Mouse (Mus musculus): ENCODE data around the gene Rcan1. TPM values are rescaled to one million over a fixed set of nuclear protein-coding genes. Genes with fewer than 3 reads are reported as not detected.

The Rcan1 gene
- polyA plus RNA-seq, 1 experiment from 2014 or later = 47.4 TPM

GRCm38 (mm10) chr16:92387692-92388091 is 83.0 kb downstream of the Rcan1 start:
- Histone ChIP-seq H3K9me3 (no peaks in the 10 kb centered on the region), H3K36me3 (peaks cover 17% of the 10 kb centered on the region), H3K27ac (no peak overlapping the region), H3K4me3 (replicated peaks) (no peak overlapping the region), H3K9ac (replicated peaks) (no peak overlapping the region), H3K4me2 (replicated peaks) (no peak overlapping the region), H3K27me3 (no peaks in the 10 kb centered on the region), H3K4me1 (replicated peaks) (peaks cover 19% of the 10 kb centered on the region)
- ATAC-seq = no peak
- 24% methylated on average over 10 of the region's 10 CpGs for WGBS

- ATAC-seq = no peak
- Histone ChIP-seq H3K9me3 (no peaks in the 10 kb centered on the region), H3K9ac (replicated peaks) (no peak overlapping the region), H3K4me3 (replicated peaks) (no peak overlapping the region), H3K27ac (no peak overlapping the region), H3K4me1 (replicated peaks) (peaks cover 20% of the 10 kb centered on the region), H3K36me3 (no peaks in the 10 kb centered on the region), H3K4me2 (replicated peaks) (no peak overlapping the region), H3K27me3 (no peaks in the 10 kb centered on the region)
- WGBS = 11% methylated on average over 2 of the region's 2 CpGs
Measured at GRCm38 (mm10) chr16:92385062-92385461, 85.6 kb downstream of the Rcan1 start.

GRCm38 (mm10) chr16:92383412-92383811 is 87.3 kb downstream of the Rcan1 start:
- H3K27ac ChIP-seq = no peak overlapping the region
- H3K4me2 ChIP-seq (replicated peaks) = no peak overlapping the region
- no peaks in the 10 kb centered on the region for H3K9me3 ChIP-seq
- no peaks in the 10 kb centered on the region for H3K27me3 ChIP-seq
- H3K4me3 ChIP-seq (replicated peaks) = no peak overlapping the region
- no peak for ATAC-seq
- no peaks in the 10 kb centered on the region for H3K36me3 ChIP-seq
- no peak overlapping the region for H3K9ac ChIP-seq (replicated peaks)
- H3K4me1 ChIP-seq (replicated peaks) = peaks cover 14% of the 10 kb centered on the region

- peak; percentile 52; the same call in 1 of the 2 replicates for ATAC-seq
- no peak overlapping the region for H3K27ac ChIP-seq
Measured at GRCm38 (mm10) chr16:92382508-92382907, 88.2 kb downstream of the Rcan1 start.

GRCm38 (mm10) chr16:92381092-92381491 is 89.6 kb downstream of the Rcan1 start:
- Histone ChIP-seq H3K27ac (no peak overlapping the region), H3K9me3 (no peaks in the 10 kb centered on the region), H3K27me3 (no peaks in the 10 kb centered on the region), H3K4me1 (replicated peaks) (peaks cover 6% of the 10 kb centered on the region), H3K36me3 (no peaks in the 10 kb centered on the region), H3K4me2 (replicated peaks) (no peak overlapping the region), H3K9ac (replicated peaks) (no peak overlapping the region), H3K4me3 (replicated peaks) (no peak overlapping the region)
- no peak for ATAC-seq
- 88% methylated on average over 6 of the region's 6 CpGs for WGBS

More at GRCm38 (mm10) chr16:92382508-92382907, 88.2 kb downstream of the Rcan1 start:
- H3K4me2 ChIP-seq (replicated peaks) = no peak overlapping the region
- peaks cover 8% of the 10 kb centered on the region for H3K4me1 ChIP-seq (replicated peaks)
- no peaks in the 10 kb centered on the region for H3K27me3 ChIP-seq
- H3K36me3 ChIP-seq = no peaks in the 10 kb centered on the region
- WGBS = 38% methylated on average over 6 of the region's 6 CpGs
- no peaks in the 10 kb centered on the region for H3K9me3 ChIP-seq
- no peak overlapping the region for H3K9ac ChIP-seq (replicated peaks)
- H3K4me3 ChIP-seq (replicated peaks) = no peak overlapping the region

GRCm38 (mm10) chr16:92376976-92377375 is 93.7 kb downstream of the Rcan1 start:
- WGBS = 93% methylated on average over 6 of the region's 6 CpGs
- ATAC-seq = no peak
- no peak overlapping the region for H3K27ac ChIP-seq
- H3K4me2 ChIP-seq (replicated peaks) = no peak overlapping the region
- no peaks in the 10 kb centered on the region for H3K27me3 ChIP-seq
- no peak overlapping the region for H3K9ac ChIP-seq (replicated peaks)
- peaks cover 14% of the 10 kb centered on the region for H3K4me1 ChIP-seq (replicated peaks)
- H3K4me3 ChIP-seq (replicated peaks) = no peak overlapping the region
- H3K9me3 ChIP-seq = no peaks in the 10 kb centered on the region
- no peaks in the 10 kb centered on the region for H3K36me3 ChIP-seq

GRCm38 (mm10) chr16:92371623-92372022 is 99.0 kb downstream of the Rcan1 start:
- Histone ChIP-seq H3K36me3 (no peaks in the 10 kb centered on the region), H3K4me2 (replicated peaks) (no peak overlapping the region), H3K9ac (replicated peaks) (no peak overlapping the region), H3K27me3 (no peaks in the 10 kb centered on the region), H3K9me3 (no peaks in the 10 kb centered on the region), H3K27ac (no peak overlapping the region), H3K4me3 (replicated peaks) (no peak overlapping the region), H3K4me1 (replicated peaks) (peaks cover 14% of the 10 kb centered on the region)
- WGBS = 60% methylated on average over 5 of the region's 5 CpGs
- no peak for ATAC-seq

GRCm38 (mm10) chr16:92369260-92369659 is 101.4 kb downstream of the Rcan1 start:
- ATAC-seq = no peak
- no peaks in the 10 kb centered on the region for H3K36me3 ChIP-seq
- no peaks in the 10 kb centered on the region for H3K27me3 ChIP-seq
- H3K4me3 ChIP-seq (replicated peaks) = no peak overlapping the region
- H3K4me2 ChIP-seq (replicated peaks) = no peak overlapping the region
- peaks cover 14% of the 10 kb centered on the region for H3K4me1 ChIP-seq (replicated peaks)
- no peak overlapping the region for H3K27ac ChIP-seq
- no peaks in the 10 kb centered on the region for H3K9me3 ChIP-seq
- H3K9ac ChIP-seq (replicated peaks) = no peak overlapping the region
- 49% methylated on average over 2 of the region's 2 CpGs for WGBS

GRCm38 (mm10) chr16:92365477-92365876 is 105.2 kb downstream of the Rcan1 start:
- no peaks in the 10 kb centered on the region for H3K36me3 ChIP-seq
- 64% methylated on average over 7 of the region's 7 CpGs for whole genome bisulfite sequencing
- no peak overlapping the region for H3K4me3 ChIP-seq (replicated peaks)
- no peaks in the 10 kb centered on the region; the same call in 1 of the 2 replicates for H3K4me1 ChIP-seq (replicated peaks)
- no peaks in the 10 kb centered on the region for H3K9me3 ChIP-seq
- no peaks in the 10 kb centered on the region for H3K27me3 ChIP-seq
- no peak overlapping the region for H3K4me2 ChIP-seq (replicated peaks)
- no peak overlapping the region for H3K9ac ChIP-seq (replicated peaks)
- no peak overlapping the region for H3K27ac ChIP-seq
- ATAC-seq = no peak

- no peaks in the 10 kb centered on the region for H3K36me3 ChIP-seq
- peaks cover 17% of the 10 kb centered on the region for H3K4me1 ChIP-seq (replicated peaks)
- H3K4me2 ChIP-seq (replicated peaks) = no peak overlapping the region
- H3K4me3 ChIP-seq (replicated peaks) = no peak overlapping the region
- H3K27me3 ChIP-seq = peaks cover 7% of the 10 kb centered on the region; the same call in 1 of the 2 replicates
- ATAC-seq = no peak
- H3K9ac ChIP-seq (replicated peaks) = no peak overlapping the region
- no peaks in the 10 kb centered on the region for H3K9me3 ChIP-seq
- H3K27ac ChIP-seq = no peak overlapping the region
- WGBS = 86% methylated on average over 7 of the region's 7 CpGs
Measured at GRCm38 (mm10) chr16:92360711-92361110, 110.0 kb downstream of the Rcan1 start.

GRCm38 (mm10) chr16:92359229-92359628 is 111.4 kb downstream of the Rcan1 start, which contains the start of gene Kcne1:
Gene Kcne1 (minus strand): TSS chr16:92359468.
- WGBS = 61% methylated on average over 9 of the region's 9 CpGs
- no peak within 1 kb of the TSS for H3K4me3 ChIP-seq (replicated peaks)
- no peak for ATAC-seq
- no peaks in the 10 kb centered on the region for H3K36me3 ChIP-seq
- H3K9ac ChIP-seq (replicated peaks) = no peak within 1 kb of the TSS
- no peak within 1 kb of the TSS for H3K27ac ChIP-seq
- H3K4me2 ChIP-seq (replicated peaks) = no peak within 1 kb of the TSS
- no peaks in the 10 kb centered on the region for H3K9me3 ChIP-seq
- peaks cover 17% of the 10 kb centered on the region for H3K4me1 ChIP-seq (replicated peaks)
- H3K27me3 ChIP-seq = peaks cover 7% of the 10 kb centered on the region; the same call in 1 of the 2 replicates

- H3K36me3 ChIP-seq = no peaks in the 10 kb centered on the region
- H3K27me3 ChIP-seq = peaks cover 7% of the 10 kb centered on the region; the same call in 1 of the 2 replicates
- peaks cover 17% of the 10 kb centered on the region for H3K4me1 ChIP-seq (replicated peaks)
- 0 out of 2 replicates have a peak, but pooled peaks have one; percentile 17 for ATAC-seq
- H3K4me2 ChIP-seq (replicated peaks) = no peak overlapping the region
- WGBS = 25% methylated on average over 9 of the region's 9 CpGs
- H3K9ac ChIP-seq (replicated peaks) = no peak overlapping the region
- no peak overlapping the region for H3K4me3 ChIP-seq (replicated peaks)
- no peak overlapping the region for H3K27ac ChIP-seq
- no peaks in the 10 kb centered on the region for H3K9me3 ChIP-seq
Measured at GRCm38 (mm10) chr16:92358734-92359133, 111.9 kb downstream of the Rcan1 start.

GRCm38 (mm10) chr16:92357566-92357965 is 113.1 kb downstream of the Rcan1 start:
- no peaks in the 10 kb centered on the region for H3K9me3 ChIP-seq
- H3K9ac ChIP-seq (replicated peaks) = no peak overlapping the region
- 28% methylated on average over 10 of the region's 10 CpGs for WGBS
- no peak for ATAC-seq
- no peak overlapping the region for H3K27ac ChIP-seq
- peaks cover 17% of the 10 kb centered on the region for H3K4me1 ChIP-seq (replicated peaks)
- H3K4me3 ChIP-seq (replicated peaks) = no peak overlapping the region
- H3K27me3 ChIP-seq = peaks cover 7% of the 10 kb centered on the region; the same call in 1 of the 2 replicates
- H3K4me2 ChIP-seq (replicated peaks) = no peak overlapping the region
- H3K36me3 ChIP-seq = no peaks in the 10 kb centered on the region

Data from midbrain, embryonic 13.5 days (tissue).